Mouse (Mus musculus): ENCODE data around the gene Gm3238. TPM values are rescaled to one million over a fixed set of nuclear protein-coding genes. Genes with fewer than 3 reads are reported as not detected.
"Not testable (repeated sequence)": the region's sequence is repeated elsewhere in the genome, so short reads cannot be mapped to it uniquely, and the experiment has no call there.

The Gm3238 gene
- polyA plus RNA-seq, 1 experiment from 2014 or later = not detected

- H3K27ac ChIP-seq (ENCODE audit: low read depth, low read length); H3K9me3 ChIP-seq (ENCODE audit: control insufficient read depth); ATAC-seq; H3K4me1 ChIP-seq (replicated peaks; ENCODE audit: control insufficient read depth, insufficient read depth, low read length); H3K36me3 ChIP-seq (ENCODE audit: control insufficient read depth, insufficient read depth); H3K4me3 ChIP-seq (ENCODE audit: low read depth, low read length); H3K4me2 ChIP-seq (replicated peaks; ENCODE audit: low read depth); H3K9ac ChIP-seq (ENCODE audit: low read depth, low read length); H3K27me3 ChIP-seq (replicated peaks; ENCODE audit: control insufficient read depth, insufficient read depth, low read length): not testable (repeated sequence)
- 100% methylated on average over 1 of the region's 3 CpGs for WGBS
Measured at GRCm38 (mm10) chr10:77772142-77772541, 1.0 kb upstream of the Gm3238 start.

- Histone ChIP-seq H3K27me3 (replicated peaks; ENCODE audit: control insufficient read depth, insufficient read depth, low read length) (no peaks in the 10 kb centered on the region), H3K4me3 (ENCODE audit: low read depth, low read length) (no peak overlapping the region), H3K4me1 (replicated peaks; ENCODE audit: control insufficient read depth, insufficient read depth, low read length) (no peaks in the 10 kb centered on the region), H3K9me3 (ENCODE audit: control insufficient read depth) (no peaks in the 10 kb centered on the region), H3K36me3 (ENCODE audit: control insufficient read depth, insufficient read depth) (no peaks in the 10 kb centered on the region), H3K9ac (ENCODE audit: low read depth, low read length) (no peak overlapping the region), H3K4me2 (replicated peaks; ENCODE audit: low read depth) (no peak overlapping the region), H3K27ac (ENCODE audit: low read depth, low read length) (no peak overlapping the region)
- no peak for ATAC-seq
- no peak for TF ChIP-seq CTCF (IDR thresholded peaks at IDR 0.05; ENCODE audit: low read depth)
- 82% methylated on average over 1 of the region's 1 CpGs for WGBS
Measured at GRCm38 (mm10) chr10:77769727-77770126, 1.4 kb downstream of the Gm3238 start.

- not testable (repeated sequence) for H3K4me2 ChIP-seq (replicated peaks; ENCODE audit: low read depth); H3K4me1 ChIP-seq (replicated peaks; ENCODE audit: control insufficient read depth, insufficient read depth, low read length); H3K9ac ChIP-seq (ENCODE audit: low read depth, low read length); H3K4me3 ChIP-seq (ENCODE audit: low read depth, low read length); H3K27me3 ChIP-seq (replicated peaks; ENCODE audit: control insufficient read depth, insufficient read depth, low read length); H3K27ac ChIP-seq (ENCODE audit: low read depth, low read length); H3K36me3 ChIP-seq (ENCODE audit: control insufficient read depth, insufficient read depth); H3K9me3 ChIP-seq (ENCODE audit: control insufficient read depth); ATAC-seq
- no CpG with 5 or more reads among the region's 1 CpGs for WGBS
Measured at GRCm38 (mm10) chr10:77759582-77759981, 11.5 kb downstream of the Gm3238 start, which contains the start of gene Gm3233. Gene Gm3233, minus strand, starts transcription at chr10:77759682.

GRCm38 (mm10) chr10:77753448-77753847 lies 17.7 kb downstream of the Gm3238 start:
- Histone ChIP-seq H3K36me3 (ENCODE audit: control insufficient read depth, insufficient read depth) (no peaks in the 10 kb centered on the region), H3K4me3 (ENCODE audit: low read depth, low read length) (no peak overlapping the region), H3K4me1 (replicated peaks; ENCODE audit: control insufficient read depth, insufficient read depth, low read length) (no peaks in the 10 kb centered on the region), H3K4me2 (replicated peaks; ENCODE audit: low read depth) (no peak overlapping the region), H3K9ac (ENCODE audit: low read depth, low read length) (no peak overlapping the region), H3K9me3 (ENCODE audit: control insufficient read depth) (no peaks in the 10 kb centered on the region), H3K27ac (ENCODE audit: low read depth, low read length) (no peak overlapping the region), H3K27me3 (replicated peaks; ENCODE audit: control insufficient read depth, insufficient read depth, low read length) (no peaks in the 10 kb centered on the region)
- TF ChIP-seq CTCF (IDR thresholded peaks at IDR 0.05; ENCODE audit: low read depth) = peak; percentile 31
- no peak for ATAC-seq

GRCm38 (mm10) chr10:77752312-77752711 lies 18.8 kb downstream of the Gm3238 start:
- 61% methylated on average over 3 of the region's 3 CpGs for WGBS
- not testable (repeated sequence) for H3K4me3 ChIP-seq (ENCODE audit: low read depth, low read length); ATAC-seq; H3K36me3 ChIP-seq (ENCODE audit: control insufficient read depth, insufficient read depth); H3K27ac ChIP-seq (ENCODE audit: low read depth, low read length); H3K4me1 ChIP-seq (replicated peaks; ENCODE audit: control insufficient read depth, insufficient read depth, low read length); H3K9me3 ChIP-seq (ENCODE audit: control insufficient read depth); H3K9ac ChIP-seq (ENCODE audit: low read depth, low read length); H3K27me3 ChIP-seq (replicated peaks; ENCODE audit: control insufficient read depth, insufficient read depth, low read length); H3K4me2 ChIP-seq (replicated peaks; ENCODE audit: low read depth)
- TF ChIP-seq CTCF (IDR thresholded peaks at IDR 0.05; ENCODE audit: low read depth) = peak; percentile 33

GRCm38 (mm10) chr10:77751254-77751653 lies 19.9 kb downstream of the Gm3238 start, which contains the start of gene Gm9736:
Gene Gm9736, minus strand, starts transcription at chr10:77751354.
- not testable (repeated sequence) for H3K4me2 ChIP-seq (replicated peaks; ENCODE audit: low read depth); H3K36me3 ChIP-seq (ENCODE audit: control insufficient read depth, insufficient read depth); H3K27ac ChIP-seq (ENCODE audit: low read depth, low read length); H3K9me3 ChIP-seq (ENCODE audit: control insufficient read depth); ATAC-seq; H3K9ac ChIP-seq (ENCODE audit: low read depth, low read length); H3K4me1 ChIP-seq (replicated peaks; ENCODE audit: control insufficient read depth, insufficient read depth, low read length); H3K4me3 ChIP-seq (ENCODE audit: low read depth, low read length); H3K27me3 ChIP-seq (replicated peaks; ENCODE audit: control insufficient read depth, insufficient read depth, low read length)
- WGBS = 67% methylated on average over 1 of the region's 1 CpGs

GRCm38 (mm10) chr10:77750686-77751085 lies 20.4 kb downstream of the Gm3238 start:
- H3K36me3 ChIP-seq (ENCODE audit: control insufficient read depth, insufficient read depth); H3K27me3 ChIP-seq (replicated peaks; ENCODE audit: control insufficient read depth, insufficient read depth, low read length); H3K4me3 ChIP-seq (ENCODE audit: low read depth, low read length); H3K9me3 ChIP-seq (ENCODE audit: control insufficient read depth); H3K9ac ChIP-seq (ENCODE audit: low read depth, low read length); H3K27ac ChIP-seq (ENCODE audit: low read depth, low read length); ATAC-seq; H3K4me2 ChIP-seq (replicated peaks; ENCODE audit: low read depth); H3K4me1 ChIP-seq (replicated peaks; ENCODE audit: control insufficient read depth, insufficient read depth, low read length): not testable (repeated sequence)
- WGBS = 77% methylated on average over 1 of the region's 1 CpGs

- not testable (repeated sequence) for H3K4me1 ChIP-seq (replicated peaks; ENCODE audit: control insufficient read depth, insufficient read depth, low read length); H3K4me3 ChIP-seq (ENCODE audit: low read depth, low read length); H3K27ac ChIP-seq (ENCODE audit: low read depth, low read length); H3K9ac ChIP-seq (ENCODE audit: low read depth, low read length); H3K36me3 ChIP-seq (ENCODE audit: control insufficient read depth, insufficient read depth); ATAC-seq; H3K27me3 ChIP-seq (replicated peaks; ENCODE audit: control insufficient read depth, insufficient read depth, low read length); H3K4me2 ChIP-seq (replicated peaks; ENCODE audit: low read depth); H3K9me3 ChIP-seq (ENCODE audit: control insufficient read depth)
- WGBS = 66% methylated on average over 4 of the region's 5 CpGs
Measured at GRCm38 (mm10) chr10:77741924-77742688, 29.0 kb downstream of the Gm3238 start, which contains the start of gene Gm18596. Gene Gm18596, minus strand, starts transcription at chr10:77742638.

All from intestine, postnatal 0 days (tissue).